Mouse (Mus musculus): Measurements from ENCODE around the gene Wrnip1. TPM values are rescaled to one million over a fixed set of nuclear protein-coding genes. Genes with fewer than 3 reads are reported as not detected.
"Not testable (repeated sequence)": the region's sequence is repeated elsewhere in the genome, so short reads cannot be mapped to it uniquely, and the experiment has no call there.

Wrnip1 gene
- polyA plus RNA-seq, 1 experiment from 2014 or later: 21.2 TPM

GRCm38 (mm10) chr13:32860821-32861220 lies 59.0 kb downstream of the Wrnip1 start:
- Histone ChIP-seq H3K27ac (no peak overlapping the region), H3K9me3 (no peaks in the 10 kb centered on the region), H3K4me1 (no peaks in the 10 kb centered on the region; the same call in 1 of the 2 replicates), H3K27me3 (0 out of 2 replicates have a peak, but pooled peaks cover 4% of the 10 kb centered on the region), H3K4me3 (no peak overlapping the region), H3K4me2 (no peak overlapping the region), H3K36me3 (no peaks in the 10 kb centered on the region), H3K9ac (no peak overlapping the region)
- no peak for ATAC-seq (ENCODE audit: insufficient number of reproducible peaks, insufficient read depth, low FRiP score, low TSS enrichment, low read depth)
- WGBS: 77% methylated on average over 3 of the region's 3 CpGs

- no peak for ATAC-seq (ENCODE audit: insufficient number of reproducible peaks, insufficient read depth, low FRiP score, low TSS enrichment, low read depth)
- no peaks in the 10 kb centered on the region for H3K36me3 ChIP-seq
- no peak overlapping the region for H3K9ac ChIP-seq
- H3K27me3 ChIP-seq: 0 out of 2 replicates have a peak, but pooled peaks cover 4% of the 10 kb centered on the region
- H3K9me3 ChIP-seq: no peaks in the 10 kb centered on the region
- no peaks in the 10 kb centered on the region; the same call in 1 of the 2 replicates for H3K4me1 ChIP-seq
- no peak overlapping the region for H3K27ac ChIP-seq
- H3K4me3 ChIP-seq: no peak overlapping the region
- H3K4me2 ChIP-seq: no peak overlapping the region
These were observed 61.6 kb downstream of the Wrnip1 start for GRCm38 (mm10) chr13:32863456-32863855.

- not testable (repeated sequence) for H3K27ac ChIP-seq; H3K4me2 ChIP-seq; H3K9ac ChIP-seq; ATAC-seq (ENCODE audit: insufficient number of reproducible peaks, insufficient read depth, low FRiP score, low TSS enrichment, low read depth); H3K36me3 ChIP-seq; H3K9me3 ChIP-seq; H3K4me1 ChIP-seq; H3K27me3 ChIP-seq; H3K4me3 ChIP-seq
- 64% methylated on average over 3 of the region's 3 CpGs for WGBS
These were observed 62.7 kb downstream of the Wrnip1 start for GRCm38 (mm10) chr13:32864529-32864928.

GRCm38 (mm10) chr13:32865591-32865990 lies 63.8 kb downstream of the Wrnip1 start:
- no peak overlapping the region for H3K9ac ChIP-seq
- H3K4me2 ChIP-seq: no peak overlapping the region
- no peak overlapping the region for H3K4me3 ChIP-seq
- H3K4me1 ChIP-seq: no peaks in the 10 kb centered on the region; the same call in 1 of the 2 replicates
- 0 out of 2 replicates have a peak, but pooled peaks cover 4% of the 10 kb centered on the region for H3K27me3 ChIP-seq
- WGBS: 68% methylated on average over 2 of the region's 2 CpGs
- H3K9me3 ChIP-seq: no peaks in the 10 kb centered on the region
- no peak overlapping the region for H3K27ac ChIP-seq
- no peaks in the 10 kb centered on the region for H3K36me3 ChIP-seq
- ATAC-seq (ENCODE audit: insufficient number of reproducible peaks, insufficient read depth, low FRiP score, low TSS enrichment, low read depth): no peak

- no peak overlapping the region for H3K27ac ChIP-seq
- WGBS: 8% methylated on average over 9 of the region's 9 CpGs
- H3K27me3 ChIP-seq: 0 out of 2 replicates have a peak, but pooled peaks cover 4% of the 10 kb centered on the region
- H3K36me3 ChIP-seq: no peaks in the 10 kb centered on the region
- H3K9ac ChIP-seq: no peak overlapping the region
- no peaks in the 10 kb centered on the region; the same call in 1 of the 2 replicates for H3K4me1 ChIP-seq
- no peaks in the 10 kb centered on the region for H3K9me3 ChIP-seq
- no peak overlapping the region for H3K4me2 ChIP-seq
- no peak for ATAC-seq (ENCODE audit: insufficient number of reproducible peaks, insufficient read depth, low FRiP score, low TSS enrichment, low read depth)
- H3K4me3 ChIP-seq: no peak overlapping the region
These were observed 64.6 kb downstream of the Wrnip1 start for GRCm38 (mm10) chr13:32866484-32866883.

GRCm38 (mm10) chr13:32867030-32867429 lies 65.2 kb downstream of the Wrnip1 start:
- H3K4me3 ChIP-seq: no peak overlapping the region
- H3K4me1 ChIP-seq: no peaks in the 10 kb centered on the region; the same call in 1 of the 2 replicates

GRCm38 (mm10) chr13:32868233-32868632 lies 66.4 kb downstream of the Wrnip1 start:
- not testable (repeated sequence) for H3K27ac ChIP-seq; H3K4me1 ChIP-seq; H3K36me3 ChIP-seq; H3K9me3 ChIP-seq; ATAC-seq (ENCODE audit: insufficient number of reproducible peaks, insufficient read depth, low FRiP score, low TSS enrichment, low read depth); H3K9ac ChIP-seq; H3K4me2 ChIP-seq; H3K4me3 ChIP-seq; H3K27me3 ChIP-seq
- WGBS: 89% methylated on average over 4 of the region's 4 CpGs

More at GRCm38 (mm10) chr13:32867030-32867429, 65.2 kb downstream of the Wrnip1 start:
- Histone ChIP-seq H3K9ac (no peak overlapping the region), H3K36me3 (no peaks in the 10 kb centered on the region), H3K4me2 (no peak overlapping the region), H3K27me3 (0 out of 2 replicates have a peak, but pooled peaks cover 4% of the 10 kb centered on the region), H3K27ac (no peak overlapping the region), H3K9me3 (no peaks in the 10 kb centered on the region)
- WGBS: 54% methylated on average over 2 of the region's 2 CpGs
- no peak for ATAC-seq (ENCODE audit: insufficient number of reproducible peaks, insufficient read depth, low FRiP score, low TSS enrichment, low read depth)

GRCm38 (mm10) chr13:32868843-32869242 lies 67.0 kb downstream of the Wrnip1 start:
- no peaks in the 10 kb centered on the region for H3K9me3 ChIP-seq
- no peak overlapping the region for H3K4me3 ChIP-seq
- H3K36me3 ChIP-seq: no peaks in the 10 kb centered on the region
- H3K4me2 ChIP-seq: no peak overlapping the region
- no peak for ATAC-seq (ENCODE audit: insufficient number of reproducible peaks, insufficient read depth, low FRiP score, low TSS enrichment, low read depth)
- no peaks in the 10 kb centered on the region for H3K4me1 ChIP-seq
- H3K27me3 ChIP-seq: no peaks in the 10 kb centered on the region
- 73% methylated on average over 5 of the region's 5 CpGs for WGBS
- H3K27ac ChIP-seq: no peak overlapping the region
- no peak overlapping the region for H3K9ac ChIP-seq

Other genes starting within 250 kb of the Wrnip1 start
- gene Mylk4, start 18.1 kb upstream of the Wrnip1 start, polyA plus RNA-seq (2015; fragmentation: Nextera tagmentation; extraction: Ambion mirVana): 0.77 and 1.1 TPM in 2 replicates
- not detected in 2 replicates for gene D930007J09Rik, start 811 bp downstream of the Wrnip1 start, polyA plus RNA-seq (2015; fragmentation: Nextera tagmentation; extraction: Ambion mirVana)
- gene Serpinb1a, start 49.1 kb downstream of the Wrnip1 start, polyA plus RNA-seq (2015; fragmentation: Nextera tagmentation; extraction: Ambion mirVana): 3.8 and 5.5 TPM in 2 replicates
- not detected in 2 replicates for gene Serpinb1c, start 96.2 kb downstream of the Wrnip1 start, polyA plus RNA-seq (2015; fragmentation: Nextera tagmentation; extraction: Ambion mirVana)
- gene Serpinb6b, start 163.2 kb downstream of the Wrnip1 start, polyA plus RNA-seq (2015; fragmentation: Nextera tagmentation; extraction: Ambion mirVana): 1.3 and 2.1 TPM in 2 replicates
- 3.0 TPM in 2 replicates for gene Serpinb9, start 201.2 kb downstream of the Wrnip1 start, polyA plus RNA-seq (2015; fragmentation: Nextera tagmentation; extraction: Ambion mirVana)
- 0.12 TPM in 1 of 2 replicates, not detected in the other for gene Serpinb9b, start 225.4 kb downstream of the Wrnip1 start, polyA plus RNA-seq (2015; fragmentation: Nextera tagmentation; extraction: Ambion mirVana)

Measured in embryonic facial prominence, embryonic 13.5 days (tissue).